Mouse (Mus musculus): ENCODE data around the gene Krtap11-1. TPM values are rescaled to one million over a fixed set of nuclear protein-coding genes. Genes with fewer than 3 reads are reported as not detected.

The Krtap11-1 gene
- polyA plus RNA-seq, 1 experiment from 2014 or later: not detected

DNA sequence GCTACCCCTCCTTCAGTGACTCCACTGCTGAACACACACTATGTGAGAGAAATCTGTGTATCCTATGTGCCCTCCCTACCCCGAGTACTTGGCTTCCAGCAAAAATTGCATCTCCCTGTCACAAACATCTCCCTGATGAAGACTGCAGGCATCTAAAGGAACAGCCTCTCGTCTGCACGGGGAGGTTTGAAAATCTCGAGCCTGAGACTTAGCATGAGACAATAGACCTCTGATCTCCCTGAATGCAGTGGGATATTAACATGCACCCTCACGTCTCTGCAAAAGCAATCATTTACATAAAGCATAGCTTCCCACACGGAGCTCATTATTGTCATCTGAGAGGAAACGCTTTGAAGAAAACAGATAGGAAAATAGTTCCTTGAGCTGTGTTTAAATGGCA lies 40.4 kb downstream of the Krtap11-1 start:
- H3K27me3 ChIP-seq (ENCODE audit: control insufficient read depth, insufficient read depth, low read length): no peaks in the 10 kb centered on the region
- no peaks in the 10 kb centered on the region for H3K36me3 ChIP-seq (replicated peaks; ENCODE audit: control insufficient read depth, insufficient read depth, low read depth, low read length)
- no peak overlapping the region for H3K9ac ChIP-seq (replicated peaks; ENCODE audit: low read length)
- H3K4me3 ChIP-seq (ENCODE audit: low read depth, low read length): no peak overlapping the region
- no peak for DNase-seq (ENCODE audit: low spot score)
- 44% methylated on average over 7 of the region's 7 CpGs for WGBS
- H3K9me3 ChIP-seq (replicated peaks; ENCODE audit: control insufficient read depth, low read length): no peaks in the 10 kb centered on the region
- H3K27ac ChIP-seq (replicated peaks; ENCODE audit: low read depth, low read length): no peak overlapping the region
- ATAC-seq (replicated peaks; ENCODE audit: insufficient number of reproducible peaks, low FRiP score, low TSS enrichment, low read depth): no peak; the same call in 1 of the 2 replicates
- no peaks in the 10 kb centered on the region for H3K4me1 ChIP-seq (ENCODE audit: control insufficient read depth, insufficient read depth, low read length)
- no peak overlapping the region for H3K4me2 ChIP-seq (ENCODE audit: low read depth, low read length)

DNA sequence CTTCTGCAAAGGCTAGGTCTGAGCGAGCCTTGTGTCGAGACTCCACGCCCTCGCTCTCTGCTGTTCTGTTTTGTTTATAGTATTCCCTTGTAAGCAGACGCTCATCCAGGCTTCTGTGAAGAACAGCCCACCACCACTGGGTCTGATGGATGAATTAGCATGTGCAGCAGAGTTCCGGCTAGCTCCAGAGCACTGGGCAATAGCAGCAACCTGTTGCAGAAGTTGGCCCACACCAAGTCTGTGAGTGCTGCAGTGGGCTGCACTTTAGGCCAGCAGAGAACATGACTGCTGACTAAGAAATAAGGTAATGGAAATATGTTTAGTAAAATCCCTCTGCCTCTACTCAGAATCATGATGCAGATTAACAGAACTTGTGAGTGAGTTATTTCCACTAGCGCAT lies 41.1 kb downstream of the Krtap11-1 start:
- DNase-seq (ENCODE audit: low spot score): no peak
- no peaks in the 10 kb centered on the region for H3K9me3 ChIP-seq (replicated peaks; ENCODE audit: control insufficient read depth, low read length)
- no peak overlapping the region for H3K4me3 ChIP-seq (ENCODE audit: low read depth, low read length)
- no peak for ATAC-seq (replicated peaks; ENCODE audit: insufficient number of reproducible peaks, low FRiP score, low TSS enrichment, low read depth)
- no peaks in the 10 kb centered on the region for H3K27me3 ChIP-seq (ENCODE audit: control insufficient read depth, insufficient read depth, low read length)
- 76% methylated on average over 7 of the region's 7 CpGs for WGBS
- no peaks in the 10 kb centered on the region for H3K36me3 ChIP-seq (replicated peaks; ENCODE audit: control insufficient read depth, insufficient read depth, low read depth, low read length)
- H3K4me2 ChIP-seq (ENCODE audit: low read depth, low read length): no peak overlapping the region
- H3K4me1 ChIP-seq (ENCODE audit: control insufficient read depth, insufficient read depth, low read length): no peaks in the 10 kb centered on the region
- no peak overlapping the region for H3K27ac ChIP-seq (replicated peaks; ENCODE audit: low read depth, low read length)
- H3K9ac ChIP-seq (replicated peaks; ENCODE audit: low read length): no peak overlapping the region

GRCm38 (mm10) chr16:89528380-89528779 lies 42.6 kb downstream of the Krtap11-1 start:
- Histone ChIP-seq H3K27ac (replicated peaks; ENCODE audit: low read depth, low read length) (no peak overlapping the region), H3K36me3 (replicated peaks; ENCODE audit: control insufficient read depth, insufficient read depth, low read depth, low read length) (no peaks in the 10 kb centered on the region), H3K9me3 (replicated peaks; ENCODE audit: control insufficient read depth, low read length) (no peaks in the 10 kb centered on the region), H3K27me3 (ENCODE audit: control insufficient read depth, insufficient read depth, low read length) (no peaks in the 10 kb centered on the region), H3K4me1 (ENCODE audit: control insufficient read depth, insufficient read depth, low read length) (no peaks in the 10 kb centered on the region), H3K4me2 (ENCODE audit: low read depth, low read length) (no peak overlapping the region), H3K4me3 (ENCODE audit: low read depth, low read length) (no peak overlapping the region), H3K9ac (replicated peaks; ENCODE audit: low read length) (no peak overlapping the region)
- WGBS: 86% methylated on average over 3 of the region's 3 CpGs
- no peak for ATAC-seq (replicated peaks; ENCODE audit: insufficient number of reproducible peaks, low FRiP score, low TSS enrichment, low read depth)
- no peak for DNase-seq (ENCODE audit: low spot score)

DNA sequence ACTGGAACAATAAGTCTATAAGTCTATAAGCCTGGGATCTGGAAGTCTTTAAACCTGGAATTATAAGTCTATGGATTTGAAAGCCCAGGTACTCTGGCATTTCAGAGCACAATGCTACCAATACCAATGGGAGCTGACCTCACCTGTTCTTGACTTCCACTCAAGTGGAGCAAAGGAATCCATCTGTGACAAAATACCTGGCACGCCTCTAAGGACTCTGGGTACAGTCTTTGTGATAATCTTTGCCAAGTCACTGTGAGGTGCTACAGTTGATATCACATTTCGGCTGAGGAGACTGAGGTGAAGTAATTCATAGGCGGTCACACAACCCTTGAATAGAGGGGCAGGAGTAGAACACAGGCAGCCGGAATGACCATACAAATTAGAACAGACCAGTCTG lies 50.0 kb downstream of the Krtap11-1 start:
- Histone ChIP-seq H3K4me1 (ENCODE audit: control insufficient read depth, insufficient read depth, low read length) (no peaks in the 10 kb centered on the region), H3K4me3 (ENCODE audit: low read depth, low read length) (no peak overlapping the region), H3K4me2 (ENCODE audit: low read depth, low read length) (no peak overlapping the region), H3K9me3 (replicated peaks; ENCODE audit: control insufficient read depth, low read length) (no peaks in the 10 kb centered on the region), H3K27ac (replicated peaks; ENCODE audit: low read depth, low read length) (no peak overlapping the region), H3K9ac (replicated peaks; ENCODE audit: low read length) (no peak overlapping the region), H3K27me3 (ENCODE audit: control insufficient read depth, insufficient read depth, low read length) (no peaks in the 10 kb centered on the region), H3K36me3 (replicated peaks; ENCODE audit: control insufficient read depth, insufficient read depth, low read depth, low read length) (no peaks in the 10 kb centered on the region)
- no peak for DNase-seq (ENCODE audit: low spot score)
- WGBS: 89% methylated on average over 4 of the region's 4 CpGs
- ATAC-seq (replicated peaks; ENCODE audit: insufficient number of reproducible peaks, low FRiP score, low TSS enrichment, low read depth): no peak

- no peaks in the 10 kb centered on the region for H3K27me3 ChIP-seq (ENCODE audit: control insufficient read depth, insufficient read depth, low read length)
- H3K4me2 ChIP-seq (ENCODE audit: low read depth, low read length): no peak overlapping the region
- no peak for DNase-seq (ENCODE audit: low spot score)
- no peaks in the 10 kb centered on the region for H3K9me3 ChIP-seq (replicated peaks; ENCODE audit: control insufficient read depth, low read length)
- no peak overlapping the region for H3K4me3 ChIP-seq (ENCODE audit: low read depth, low read length)
- H3K27ac ChIP-seq (replicated peaks; ENCODE audit: low read depth, low read length): no peak overlapping the region
- 87% methylated on average over 2 of the region's 2 CpGs for WGBS
- ATAC-seq (replicated peaks; ENCODE audit: insufficient number of reproducible peaks, low FRiP score, low TSS enrichment, low read depth): no peak
- no peaks in the 10 kb centered on the region for H3K36me3 ChIP-seq (replicated peaks; ENCODE audit: control insufficient read depth, insufficient read depth, low read depth, low read length)
- H3K4me1 ChIP-seq (ENCODE audit: control insufficient read depth, insufficient read depth, low read length): no peaks in the 10 kb centered on the region
- H3K9ac ChIP-seq (replicated peaks; ENCODE audit: low read length): no peak overlapping the region
Measured at GRCm38 (mm10) chr16:89520555-89520954, 50.4 kb downstream of the Krtap11-1 start.

Other genes with a start within 250 kb of the Krtap11-1 start
- not detected in 2 replicates for gene Krtap21-1, start 167.3 kb downstream of the Krtap11-1 start, polyA plus RNA-seq (2014; fragmentation: Nextera tagmentation; extraction: Ambion mirVana)
- not detected in 2 replicates for gene Krtap6-2, start 151.1 kb downstream of the Krtap11-1 start, polyA plus RNA-seq (2014; fragmentation: Nextera tagmentation; extraction: Ambion mirVana)
- not detected in 2 replicates for gene Krtap8-1, start 83.2 kb downstream of the Krtap11-1 start, polyA plus RNA-seq (2014; fragmentation: Nextera tagmentation; extraction: Ambion mirVana)
- not detected in 2 replicates for gene Krtap7-1, start 62.9 kb downstream of the Krtap11-1 start, polyA plus RNA-seq (2014; fragmentation: Nextera tagmentation; extraction: Ambion mirVana)